Mouse (Mus musculus) heart, postnatal 14 days (tissue): ENCODE measurements at regions not wholly inside any gene's neighbourhood (a gene's known extent, or its start where the extent isn't known, plus 50 kb on each side); places are given as distances from the start of the nearest gene placed in this dataset.
"Not testable (repeated sequence)": the region's sequence is repeated elsewhere in the genome, so short reads cannot be mapped to it uniquely, and the experiment has no call there.

Experiments used
- DNase-seq, 2 experiments: peaks; one replicate each; pipeline ENCODE4 v3.0.0; 2021 to 2022
- intact Hi-C: fragments of 180-260 bp; cut with DNase I; formaldehyde crosslinking; loops from one replicate; pipeline ENCODE4 v1.15.1; 2025

- intact Hi-C loops = no loop called here
- no peak for DNase-seq
Measured at GRCm38 (mm10) chr13:74969244-74969643, 120.4 kb upstream of the Pcsk1 start.

GRCm38 (mm10) chr13:74955876-74956275 lies 133.8 kb upstream of the Pcsk1 start:
- intact Hi-C loops = no loop called here
- peak in 1 of 2 experiments; percentile 1 for DNase-seq

- intact Hi-C loops, DNase-seq: not testable (repeated sequence)
Measured at GRCm38 (mm10) chr13:74913655-74914054, 105.0 kb upstream of the Cast start.

- intact Hi-C loops = no loop called here
- DNase-seq = no peak
Measured at GRCm38 (mm10) chr13:74903213-74904055, 94.8 kb upstream of the Cast start.

- intact Hi-C loops = no loop called here
- DNase-seq = no peak
Measured at GRCm38 (mm10) chr13:74889859-74890469, 81.4 kb upstream of the Cast start.

- intact Hi-C loops = no loop called here
Measured at GRCm38 (mm10) chr13:74867720-74868119, 59.1 kb upstream of the Cast start.

GRCm38 (mm10) chr13:74864000-74864399 lies 55.4 kb upstream of the Cast start:
- no peak for DNase-seq
- intact Hi-C loops = loop anchor here (2.0 to 5.0 kb wide), 2 partner anchors 338 to 933 kb away; no protein-coding TSS in a partner anchor

More at GRCm38 (mm10) chr13:74867720-74868119, 59.1 kb upstream of the Cast start:
- no peak for DNase-seq

GRCm38 (mm10) chr13:74861373-74861970 lies 52.9 kb upstream of the Cast start:
- DNase-seq = no peak
- intact Hi-C loops = loop anchor here (5.0 kb wide), 1 partner anchor 341 kb away; no protein-coding TSS in a partner anchor
